Mouse (Mus musculus): ENCODE results near the gene Ccdc85c.

DNA sequence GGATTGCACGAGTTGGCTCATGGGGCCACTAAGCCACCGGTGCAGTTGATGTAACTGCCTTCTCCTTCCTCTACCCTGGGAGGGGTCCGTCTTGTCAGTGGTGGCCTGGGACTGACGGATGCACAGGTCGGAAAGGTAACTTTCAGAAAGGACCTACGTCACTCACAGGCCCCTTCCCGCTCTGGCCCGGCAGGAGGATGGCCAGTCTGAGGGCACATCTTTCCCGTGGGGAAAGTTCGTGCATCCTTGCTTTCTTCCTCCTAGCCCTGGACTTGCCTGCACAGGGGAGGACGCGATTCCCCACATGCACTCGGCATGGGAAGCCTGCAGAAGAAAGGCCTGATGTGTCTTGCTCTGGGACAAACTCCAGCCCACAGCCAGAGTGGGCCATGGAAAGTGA is 49.0 kb downstream of the Ccdc85c start:
- TF ChIP-seq POLR2A (IDR thresholded peaks at IDR 0.05; ENCODE audit: borderline replicate concordance, extremely low read depth, low read depth, low read length), result no peak
- TF ChIP-seq CTCF (IDR thresholded peaks at IDR 0.05; ENCODE audit: insufficient read depth, low read length), result no peak
